Mouse (Mus musculus) gastrocnemius, postnatal 14 days (tissue): Measurements from ENCODE around the gene Olfr740. TPM values are rescaled to one million over a fixed set of nuclear protein-coding genes. Genes with fewer than 3 reads are reported as not detected.

Experiments used
- DNase-seq: peaks from one replicate; pipeline ENCODE4 v3.0.0; 2021; ENCODE audit warnings: mixed read lengths
- intact Hi-C: fragments of 180-260 bp; cut with DNase I; formaldehyde crosslinking; loops from one replicate; pipeline ENCODE4 v1.15.1; 2025; ENCODE audit warnings: low total_unique reads
- long read RNA-seq, 2 experiments: library from polyadenylated mRNA; stranded (forward); transcript quantifications; one replicate each; pipeline ENCODE4 v2.0.0; 2021
- total RNA-seq, 2 experiments: library from RNA; stranded (reverse); gene quantifications; 2 replicates each; pipeline ENCODE4 v1.2.3; 2021

Gene Olfr740
- not detected for total RNA-seq
- long read RNA-seq, experiment 1, result 0 reads
- long read RNA-seq, experiment 2, result 0 reads

DNA sequence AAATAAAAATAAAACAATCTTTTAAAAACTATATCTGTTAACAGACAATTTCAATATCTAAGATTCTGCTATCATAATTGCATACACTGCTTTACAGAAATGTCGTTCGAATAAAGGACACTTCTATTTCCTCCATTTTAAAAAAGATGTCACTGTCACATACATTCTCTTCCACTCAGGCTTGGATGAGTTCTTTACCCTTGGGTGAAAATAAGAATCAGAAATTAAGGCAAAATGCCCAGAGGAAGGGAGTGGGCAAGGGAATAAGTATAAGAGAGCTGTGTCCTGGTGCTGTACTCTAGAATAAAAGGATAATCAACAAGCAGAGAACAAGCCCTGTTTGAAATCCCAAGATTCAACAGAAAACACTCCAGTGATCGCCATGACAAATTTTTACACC is at the start of gene Olfr740:
Gene Olfr740 (plus strand): TSS at position 301 of the 400 bp plus-strand sequence.
- DNase-seq, result no peak
- intact Hi-C loops, result no loop called here

GRCm38 (mm10) chr14:50407268-50407667 is 38.1 kb upstream of the Olfr740 start, which contains the start of gene Olfr738:
TSS of gene Olfr738 (plus strand) at chr14:50407568.
- DNase-seq, result no peak
- intact Hi-C loops, result no loop called here

GRCm38 (mm10) chr14:50418326-50418725 is 27.0 kb upstream of the Olfr740 start, which contains the start of gene Olfr739:
TSS of gene Olfr739 (plus strand) at chr14:50418626.
- no peak for DNase-seq

DNA sequence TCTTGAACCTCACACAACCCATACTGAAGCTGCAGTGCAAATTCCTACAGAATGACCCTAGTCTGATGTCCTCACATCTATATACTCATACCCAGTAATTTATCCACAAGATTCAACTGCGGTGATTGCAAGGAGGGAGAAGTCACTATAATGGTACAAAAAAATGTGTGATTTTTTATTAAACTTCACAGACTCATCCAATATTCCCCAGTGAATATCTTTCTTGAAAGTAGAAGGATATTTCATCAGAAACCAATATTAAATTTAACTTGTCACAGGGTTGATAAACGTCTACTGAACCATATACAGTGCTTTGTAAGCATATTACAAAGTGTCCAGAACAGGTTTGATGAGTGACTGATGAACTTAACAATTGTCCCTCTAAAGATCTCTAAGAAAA is 27.1 kb downstream of the Olfr740 start, which contains the start of gene Olfr741:
Gene Olfr741 (plus strand): TSS at position 301 of the 400 bp plus-strand sequence.
- intact Hi-C loops, result no loop called here
- DNase-seq, result no peak

More at GRCm38 (mm10) chr14:50418326-50418725, 27.0 kb upstream of the Olfr740 start, which contains the start of gene Olfr739:
- intact Hi-C loops, result no loop called here

- intact Hi-C loops, result no loop called here
- no peak for DNase-seq
Observed at GRCm38 (mm10) chr14:50478406-50478805, 33.1 kb downstream of the Olfr740 start.

DNA sequence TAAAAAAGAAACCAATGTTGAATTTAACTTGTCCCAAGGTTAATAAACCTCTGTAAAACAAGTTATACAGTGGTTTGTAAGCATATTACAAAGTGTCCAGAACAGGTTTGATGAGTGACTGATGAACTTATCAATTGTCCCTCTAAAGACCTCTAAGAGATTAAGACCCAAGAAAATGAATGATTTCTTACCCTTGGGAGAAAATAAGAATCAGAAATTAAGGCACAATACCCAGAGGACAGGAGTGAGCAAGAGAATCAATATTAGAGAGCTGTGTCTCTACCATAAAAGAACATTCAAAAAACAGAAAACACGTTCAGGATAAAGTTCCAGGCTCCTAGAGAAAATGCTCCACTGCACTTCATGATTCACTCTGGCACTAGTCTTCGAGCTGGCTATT is 58.0 kb downstream of the Olfr740 start, which contains the start of gene Olfr742:
Gene Olfr742 (plus strand): TSS at position 301 of the 400 bp plus-strand sequence.
- intact Hi-C loops, result no loop called here

More for the DNA sequence above, 58.0 kb downstream of the Olfr740 start, which contains the start of gene Olfr742:
- no peak for DNase-seq

Other genes with a start within 250 kb of the Olfr740 start
- gene Olfr731, start 203.7 kb upstream of the Olfr740 start, total RNA-seq, result not detected
- not detected for gene Olfr732, start 161.3 kb upstream of the Olfr740 start, total RNA-seq
- not detected for gene Olfr733, start 144.0 kb upstream of the Olfr740 start, total RNA-seq
- gene Olfr734, start 118.8 kb upstream of the Olfr740 start, total RNA-seq, result not detected
- gene Olfr735, start 96.7 kb upstream of the Olfr740 start, total RNA-seq, result not detected
- not detected for gene Tlr11, start 87.6 kb upstream of the Olfr740 start, total RNA-seq
- gene Olfr736, start 64.4 kb upstream of the Olfr740 start, total RNA-seq, result not detected
- not detected for gene Olfr738, start 38.0 kb upstream of the Olfr740 start, total RNA-seq
- not detected for gene Olfr739, start 26.9 kb upstream of the Olfr740 start, total RNA-seq
- gene Olfr741, start 27.2 kb downstream of the Olfr740 start, total RNA-seq, result not detected
- gene Olfr742, start 58.1 kb downstream of the Olfr740 start, total RNA-seq, result not detected
- not detected for gene Olfr743, start 76.3 kb downstream of the Olfr740 start, total RNA-seq
- gene Olfr744, start 169.3 kb downstream of the Olfr740 start, total RNA-seq, result not detected
- not detected for gene Olfr745, start 193.8 kb downstream of the Olfr740 start, total RNA-seq
- gene Olfr746, start 201.5 kb downstream of the Olfr740 start, total RNA-seq, result not detected
- not detected for gene Olfr747, start 247.7 kb downstream of the Olfr740 start, total RNA-seq